18 mouse cellular contexts compared by ENCODE assay signal in the genomic region with DNA sequence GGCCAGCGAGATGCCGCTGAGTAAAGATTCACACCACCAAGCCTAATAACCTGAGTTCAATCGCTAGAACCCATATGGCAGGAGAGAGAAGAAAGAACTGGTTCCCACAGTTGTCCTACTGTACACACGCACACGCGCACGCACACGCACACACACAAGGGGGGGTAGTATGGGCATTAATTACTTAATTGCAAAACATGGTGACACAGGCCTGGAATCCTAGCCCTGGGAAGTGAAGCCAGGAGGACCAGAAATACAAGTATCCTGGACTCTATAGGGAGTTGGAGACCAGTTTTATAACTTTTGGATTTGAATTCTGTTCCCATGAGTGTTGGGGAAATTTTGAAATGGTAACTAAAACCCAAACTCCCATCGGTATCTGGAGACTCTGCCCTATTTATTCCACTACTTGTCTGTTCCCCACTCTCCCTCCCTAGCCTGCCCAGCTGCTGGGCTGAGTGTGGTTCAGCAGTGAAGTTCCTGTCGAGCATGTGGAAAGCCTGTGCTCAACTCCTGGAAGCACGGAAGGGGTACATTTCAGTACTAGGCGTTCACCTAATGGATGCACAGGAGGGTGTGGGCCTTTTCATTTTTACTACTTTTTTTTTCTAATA. TPM values are rescaled to one million over a fixed set of nuclear protein-coding genes. Genes with fewer than 3 reads are reported as not detected.
DNase-seq lines count a peak whose midpoint lies in the region; ATAC-seq lines count a peak whose summit lies in the region.
"Had no signal": no experiment of that assay in that cellular context is flagged by ENCODE, and none has a peak within 500 bp of the region (broad histone marks: within the 10 kb centered on the region; RNA-seq: fewer than 3 reads in every experiment).

No protein-coding gene starts in this region.

- no peak overlapping the region for H3K9ac ChIP-seq in embryonic facial prominence, embryonic 15.5 days
- peak overlapping the region; percentile 66; the same call in 1 of the 2 replicates for H3K9ac ChIP-seq in heart, embryonic 13.5 days
- no peak overlapping the region for H3K9ac ChIP-seq in heart, embryonic 16.5 days (ENCODE audit: low read length)
- H3K9ac ChIP-seq: forebrain, embryonic 15.5 days; hindbrain, embryonic 15.5 days; liver, embryonic 15.5 days had no signal

- H3K4me2 ChIP-seq in embryonic facial prominence, embryonic 15.5 days (replicated peaks), result no peak overlapping the region
- no peak overlapping the region for H3K4me2 ChIP-seq in heart, embryonic 13.5 days
- H3K4me2 ChIP-seq in heart, embryonic 16.5 days (ENCODE audit: low read depth, low read length), result no peak overlapping the region
- H3K4me2 ChIP-seq: forebrain, embryonic 15.5 days; hindbrain, embryonic 15.5 days; liver, embryonic 15.5 days had no signal

- no peak for ATAC-seq in embryonic facial prominence, embryonic 15.5 days (ENCODE audit: insufficient number of reproducible peaks, low FRiP score, low TSS enrichment, low read depth)
- no peak for ATAC-seq in heart, embryonic 13.5 days (ENCODE audit: extremely low read depth, insufficient number of reproducible peaks, low FRiP score, low TSS enrichment)
- no peak for ATAC-seq in heart, embryonic 16.5 days (replicated peaks; ENCODE audit: extremely low read depth, insufficient read depth, low FRiP score)
- ATAC-seq: activated CD4-positive, CD25-positive, alpha-beta regulatory T cell, adult 4 months; forebrain, embryonic 15.5 days; intestine, postnatal 0 days had no signal

- H3K27ac ChIP-seq in embryonic facial prominence, embryonic 15.5 days (replicated peaks), result peak overlapping the region; percentile 58
- no peak overlapping the region for H3K27ac ChIP-seq in embryonic facial prominence, embryonic 10.5 days (replicated peaks)
- H3K27ac ChIP-seq in heart, embryonic 13.5 days (replicated peaks), result peak overlapping the region; percentile 84
- H3K27ac ChIP-seq in heart, embryonic 16.5 days (ENCODE audit: low read length), result peak overlapping the region; percentile 80
- H3K27ac ChIP-seq: forebrain, embryonic 15.5 days; hindbrain, embryonic 15.5 days; liver, embryonic 15.5 days; midbrain, embryonic 10.5 days had no signal

- H3K9me3 ChIP-seq in embryonic facial prominence, embryonic 15.5 days (replicated peaks), result no peaks in the 10 kb centered on the region
- no peaks in the 10 kb centered on the region for H3K9me3 ChIP-seq in embryonic facial prominence, embryonic 10.5 days
- no peaks in the 10 kb centered on the region for H3K9me3 ChIP-seq in heart, embryonic 13.5 days
- no peaks in the 10 kb centered on the region for H3K9me3 ChIP-seq in heart, embryonic 16.5 days (replicated peaks; ENCODE audit: control insufficient read depth, low read length)
- H3K9me3 ChIP-seq: forebrain, embryonic 15.5 days; hindbrain, embryonic 15.5 days; liver, embryonic 15.5 days; midbrain, embryonic 10.5 days had no signal

- 64% methylated on average over 12 of the region's 12 CpGs for WGBS in embryonic facial prominence, embryonic 15.5 days
- WGBS in embryonic facial prominence, embryonic 10.5 days, result 88% methylated on average over 12 of the region's 12 CpGs
- 79% methylated on average over 12 of the region's 12 CpGs for WGBS in heart, embryonic 13.5 days
- 85% methylated on average over 12 of the region's 12 CpGs for WGBS in heart, embryonic 16.5 days

- no peaks in the 10 kb centered on the region for H3K27me3 ChIP-seq in embryonic facial prominence, embryonic 15.5 days
- no peaks in the 10 kb centered on the region for H3K27me3 ChIP-seq in embryonic facial prominence, embryonic 10.5 days (replicated peaks; ENCODE audit: low read depth, poor library complexity, severe bottlenecking)
- no peaks in the 10 kb centered on the region for H3K27me3 ChIP-seq in heart, embryonic 13.5 days (replicated peaks)
- no peaks in the 10 kb centered on the region for H3K27me3 ChIP-seq in heart, embryonic 16.5 days (ENCODE audit: control insufficient read depth, insufficient read depth, low read length)
- H3K27me3 ChIP-seq: forebrain, embryonic 15.5 days; hindbrain, embryonic 15.5 days; liver, embryonic 15.5 days had no signal

- peaks cover 23% of the 10 kb centered on the region for H3K36me3 ChIP-seq in embryonic facial prominence, embryonic 15.5 days
- H3K36me3 ChIP-seq in embryonic facial prominence, embryonic 10.5 days (replicated peaks), result peaks cover 32% of the 10 kb centered on the region
- H3K36me3 ChIP-seq in heart, embryonic 13.5 days, result peaks cover 36% of the 10 kb centered on the region
- peaks cover 19% of the 10 kb centered on the region for H3K36me3 ChIP-seq in heart, embryonic 16.5 days (ENCODE audit: control insufficient read depth, insufficient read depth)

- no peak overlapping the region for H3K4me3 ChIP-seq in embryonic facial prominence, embryonic 15.5 days (replicated peaks)
- no peak overlapping the region for H3K4me3 ChIP-seq in embryonic facial prominence, embryonic 10.5 days
- no peak overlapping the region for H3K4me3 ChIP-seq in heart, embryonic 13.5 days
- H3K4me3 ChIP-seq in heart, embryonic 16.5 days (ENCODE audit: low read length), result no peak overlapping the region
- H3K4me3 ChIP-seq: forebrain, embryonic 15.5 days; hindbrain, embryonic 15.5 days; liver, embryonic 15.5 days; midbrain, embryonic 10.5 days had no signal

- intact Hi-C loops in heart, postnatal 36 days (cut with DNase I), result loop anchor here (5.0 kb wide), 1 partner anchor 42 kb away; the partner anchor contains the start of gene Dag1

- H3K4me1 ChIP-seq in embryonic facial prominence, embryonic 15.5 days, result peaks cover 14% of the 10 kb centered on the region
- H3K4me1 ChIP-seq in embryonic facial prominence, embryonic 10.5 days, result no peaks in the 10 kb centered on the region
- H3K4me1 ChIP-seq in heart, embryonic 13.5 days, result peaks cover 39% of the 10 kb centered on the region
- peaks cover 24% of the 10 kb centered on the region for H3K4me1 ChIP-seq in heart, embryonic 16.5 days (ENCODE audit: control insufficient read depth, insufficient read depth, low read length)
- H3K4me1 ChIP-seq: forebrain, embryonic 15.5 days; hindbrain, embryonic 15.5 days had no signal

- DNase-seq in embryonic facial prominence, embryonic 10.5 days (ENCODE audit: low spot score), result no peak
- no peak for DNase-seq in heart, postnatal 36 days
- DNase-seq in 3T3-L1 (ENCODE audit: low read depth, low spot score), result peak; percentile 14
- no peak for DNase-seq in spleen, adult 12 weeks (ENCODE audit: low spot score)
- no peak for DNase-seq in cerebellum, adult 8-10 months
- DNase-seq: cerebellum, adult 11-12 months; gastrocnemius, postnatal 10 days; lung, postnatal 14 days; right cerebral cortex, postnatal 14 days had no signal

RNA-seq across cellular contexts. Expression of gene Bsn, which starts 29.7 kb away (rescaled TPM):
- 1.0 and 1.3 TPM in 2 replicates for polyA plus RNA-seq in embryonic facial prominence, embryonic 15.5 days (2015; fragmentation: Nextera tagmentation; extraction: Ambion mirVana)
- 1.4 and 1.7 TPM in 2 replicates for polyA plus RNA-seq in embryonic facial prominence, embryonic 10.5 days (2016; fragmentation: Nextera tagmentation; extraction: Ambion mirVana)
- polyA plus RNA-seq in heart, embryonic 13.5 days (2015; fragmentation: Nextera tagmentation; extraction: Ambion mirVana), result 0.32 and 0.36 TPM in 2 replicates
- total RNA-seq in heart, postnatal 36 days (2021), result under 1 TPM in 1 of 2 experiments, not detected in 1; 0.03 TPM
- 0.34 and 0.81 TPM in 2 replicates for polyA plus RNA-seq in heart, embryonic 16.5 days (2015; fragmentation: Nextera tagmentation; extraction: Ambion mirVana)

RNA-seq across cellular contexts. Expression of gene Dag1, which starts 43.9 kb away (rescaled TPM):
- polyA plus RNA-seq in embryonic facial prominence, embryonic 15.5 days (2015; fragmentation: Nextera tagmentation; extraction: Ambion mirVana), result 84.0 and 85.9 TPM in 2 replicates
- 70.1 and 73.9 TPM in 2 replicates for polyA plus RNA-seq in embryonic facial prominence, embryonic 10.5 days (2016; fragmentation: Nextera tagmentation; extraction: Ambion mirVana)
- polyA plus RNA-seq in heart, embryonic 13.5 days (2015; fragmentation: Nextera tagmentation; extraction: Ambion mirVana), result 136 and 138 TPM in 2 replicates
- total RNA-seq in heart, postnatal 36 days (2021), result 100 to 1,000 TPM; 320 to 353 TPM
- 136 and 145 TPM in 2 replicates for polyA plus RNA-seq in heart, embryonic 16.5 days (2015; fragmentation: Nextera tagmentation; extraction: Ambion mirVana)
